Mouse (Mus musculus) neural tube, embryonic 11.5 days (tissue): ENCODE results near the gene Emp3. TPM values are rescaled to one million over a fixed set of nuclear protein-coding genes. Genes with fewer than 3 reads are reported as not detected.

Experiments used
- ATAC-seq: fragments of 200-750 bp; cut with Nextera tagmentation; 2 replicates; pipeline ENCODE4 v1.8.0; 2017; ENCODE audit warnings: moderate number of reproducible peaks, mild to moderate bottlenecking, moderate TSS enrichment, moderate library complexity; ENCODE audit not compliant: insufficient read depth, low FRiP score, low TSS enrichment
- DNase-seq: peaks from one replicate; pipeline ENCODE4 v3.0.0-alpha.2; 2015; ENCODE audit warnings: low spot score
- H3K27ac ChIP-seq: fragments of 300-500 bp; sonication (generic); 2 replicates; pipeline ENCODE4 v1.5.1; 2014; ENCODE audit warnings: low read depth, mild to moderate bottlenecking, low read length
- H3K27me3 ChIP-seq: fragments of 300-500 bp; sonication (generic); 2 replicates; pipeline ENCODE4 v1.6.1; 2014; ENCODE audit warnings: mild to moderate bottlenecking, low read length, mixed read lengths; ENCODE audit not compliant: control insufficient read depth, insufficient read depth
- H3K36me3 ChIP-seq: fragments of 300-500 bp; sonication (generic); 2 replicates; pipeline ENCODE4 v1.6.1; 2014; ENCODE audit warnings: mild to moderate bottlenecking, low read length, moderate library complexity, mixed read lengths; ENCODE audit not compliant: control insufficient read depth, insufficient read depth
- H3K4me1 ChIP-seq: fragments of 300-500 bp; sonication (generic); 2 replicates; pipeline ENCODE4 v1.6.1; 2014; ENCODE audit warnings: low read length, mixed read lengths; ENCODE audit not compliant: control insufficient read depth, insufficient read depth
- H3K4me2 ChIP-seq: fragments of 300-500 bp; sonication (generic); 2 replicates; pipeline ENCODE4 v1.6.1; 2014; ENCODE audit warnings: low read depth, mild to moderate bottlenecking, moderate library complexity
- H3K4me3 ChIP-seq: fragments of 300-500 bp; sonication (generic); 2 replicates; pipeline ENCODE4 v1.5.1; 2014; ENCODE audit warnings: low read depth, low read length
- H3K9ac ChIP-seq: fragments of 300-500 bp; sonication (generic); 2 replicates; pipeline ENCODE4 v1.6.1; 2014; ENCODE audit warnings: mild to moderate bottlenecking, low read length
- H3K9me3 ChIP-seq: fragments of 300-500 bp; sonication (generic); 2 replicates; pipeline ENCODE4 v1.6.1; 2016; ENCODE audit warnings: low read length; ENCODE audit not compliant: control insufficient read depth
- WGBS: fragments of 180-500 bp; shearing (Covaris S2); extraction: QIAGEN DNeasy Blood & Tissue Kit; methylation state at CpG from one replicate; pipeline ENCODE4 v1.1.7; 2014; 5-methylcytosine and 5-hydroxymethylcytosine counted together
- polyA plus RNA-seq: library from polyadenylated mRNA; unstranded; fragments of >200 nt; fragmentation: Nextera tagmentation; extraction: Ambion mirVana; gene quantifications from 2 replicates; pipeline ENCODE4 v1.2.1, GENCODE M21; 2014

The Emp3 gene
- polyA plus RNA-seq, 1 experiment from 2014 or later: 20.3 TPM

GRCm38 (mm10) chr7:45919083-45919671, 2.0 kb downstream of the Emp3 start:
- Histone ChIP-seq H3K27me3 (no peaks in the 10 kb centered on the region), H3K27ac (no peak overlapping the region), H3K4me3 (no peak overlapping the region), H3K4me2 (no peak overlapping the region), H3K9me3 (no peaks in the 10 kb centered on the region), H3K4me1 (peaks cover 16% of the 10 kb centered on the region), H3K9ac (no peak overlapping the region), H3K36me3 (no peaks in the 10 kb centered on the region)
- DNase-seq (no peak), ATAC-seq (no peak)
- WGBS: 71% methylated on average over 14 of the region's 14 CpGs

- Histone ChIP-seq H3K4me3 (no peak overlapping the region), H3K9ac (no peak overlapping the region), H3K4me1 (peaks cover 16% of the 10 kb centered on the region), H3K9me3 (no peaks in the 10 kb centered on the region), H3K27ac (no peak overlapping the region), H3K36me3 (no peaks in the 10 kb centered on the region), H3K27me3 (no peaks in the 10 kb centered on the region), H3K4me2 (no peak overlapping the region)
- 88% methylated on average over 15 of the region's 15 CpGs for WGBS
- no peak for ATAC-seq
- DNase-seq: no peak
Observed at GRCm38 (mm10) chr7:45917926-45918325, 3.3 kb downstream of the Emp3 start.

GRCm38 (mm10) chr7:45917004-45917704, 4.0 kb downstream of the Emp3 start:
- Histone ChIP-seq H3K4me1 (peaks cover 16% of the 10 kb centered on the region), H3K9me3 (no peaks in the 10 kb centered on the region), H3K27ac (peak overlapping the region; percentile 80), H3K4me2 (peak overlapping the region; percentile 33), H3K27me3 (no peaks in the 10 kb centered on the region), H3K36me3 (no peaks in the 10 kb centered on the region), H3K9ac (peak overlapping the region; percentile 35; the same call in 1 of the 2 replicates), H3K4me3 (0 out of 2 replicates have a peak overlapping the region, but pooled peaks have one; percentile 1)
- no peak for DNase-seq
- ATAC-seq: peak; percentile 48
- 30% methylated on average over 13 of the region's 13 CpGs for WGBS

- Histone ChIP-seq H3K9ac (peak overlapping the region; percentile 36), H3K4me1 (peaks cover 16% of the 10 kb centered on the region), H3K4me3 (peak overlapping the region; percentile 1; the same call in 1 of the 2 replicates), H3K27ac (peak overlapping the region; percentile 80), H3K36me3 (no peaks in the 10 kb centered on the region), H3K27me3 (no peaks in the 10 kb centered on the region), H3K4me2 (peak overlapping the region; percentile 33), H3K9me3 (no peaks in the 10 kb centered on the region)
- DNase-seq (peak; percentile 82), ATAC-seq (peak; percentile 88)
- WGBS: 38% methylated on average over 26 of the region's 26 CpGs
Observed at GRCm38 (mm10) chr7:45916056-45917003, 4.9 kb downstream of the Emp3 start.

- Histone ChIP-seq H3K4me2 (no peak overlapping the region), H3K9ac (no peak overlapping the region), H3K9me3 (no peaks in the 10 kb centered on the region), H3K27me3 (no peaks in the 10 kb centered on the region), H3K4me1 (peaks cover 16% of the 10 kb centered on the region), H3K36me3 (peaks cover under 1% of the 10 kb centered on the region), H3K4me3 (no peak overlapping the region), H3K27ac (no peak overlapping the region)
- 87% methylated on average over 5 of the region's 5 CpGs for WGBS
- ATAC-seq: no peak
- no peak for DNase-seq
Observed at GRCm38 (mm10) chr7:45915011-45915410, 6.2 kb downstream of the Emp3 start.

- Histone ChIP-seq H3K27ac (no peak overlapping the region), H3K9me3 (no peaks in the 10 kb centered on the region), H3K9ac (no peak overlapping the region), H3K4me1 (peaks cover 16% of the 10 kb centered on the region), H3K4me3 (no peak overlapping the region), H3K27me3 (no peaks in the 10 kb centered on the region), H3K36me3 (peaks cover 6% of the 10 kb centered on the region), H3K4me2 (no peak overlapping the region)
- no peak for DNase-seq
- 93% methylated on average over 6 of the region's 6 CpGs for WGBS
- no peak for ATAC-seq
Observed at GRCm38 (mm10) chr7:45914067-45914466, 7.1 kb downstream of the Emp3 start.

- Histone ChIP-seq H3K27me3 (no peaks in the 10 kb centered on the region), H3K4me2 (no peak overlapping the region), H3K9me3 (no peaks in the 10 kb centered on the region), H3K4me1 (no peaks in the 10 kb centered on the region), H3K9ac (no peak overlapping the region), H3K27ac (no peak overlapping the region), H3K36me3 (peaks cover 6% of the 10 kb centered on the region), H3K4me3 (no peak overlapping the region)
- DNase-seq: no peak
- no peak for ATAC-seq
- WGBS: 94% methylated on average over 16 of the region's 16 CpGs
Observed at GRCm38 (mm10) chr7:45909145-45909544, 12.1 kb downstream of the Emp3 start.

GRCm38 (mm10) chr7:45908384-45908783, 12.8 kb downstream of the Emp3 start:
- Histone ChIP-seq H3K4me3 (no peak overlapping the region), H3K9me3 (no peaks in the 10 kb centered on the region), H3K36me3 (peaks cover 6% of the 10 kb centered on the region), H3K9ac (no peak overlapping the region), H3K27me3 (no peaks in the 10 kb centered on the region), H3K4me2 (no peak overlapping the region), H3K4me1 (no peaks in the 10 kb centered on the region), H3K27ac (no peak overlapping the region)
- ATAC-seq (no peak), DNase-seq (no peak)
